Mouse (Mus musculus) embryonic facial prominence, embryonic 11.5 days (tissue): ENCODE measurements around the gene Rnf215. TPM values are rescaled to one million over a fixed set of nuclear protein-coding genes. Genes with fewer than 3 reads are reported as not detected.
A peak's percentile ranks its signal among the peaks of the same experiment; 100 is the strongest.
"Not testable (repeated sequence)": the region's sequence is repeated elsewhere in the genome, so short reads cannot be mapped to it uniquely, and the experiment has no call there.

ENCODE experiments used
- ATAC-seq: fragments of 200-750 bp; cut with Nextera tagmentation; replicated peaks from 2 replicates; pipeline ENCODE4 v1.8.0; 2017; ENCODE audit warnings: low read depth; ENCODE audit not compliant: insufficient number of reproducible peaks, low FRiP score, low TSS enrichment
- DNase-seq: peaks from one replicate; pipeline ENCODE4 v3.0.0-alpha.2; 2015; ENCODE audit warnings: low spot score
- H3K27ac ChIP-seq: fragments of 300-500 bp; sonication (generic); replicated peaks from 2 replicates; pipeline ENCODE4 v1.5.1; 2014; ENCODE audit warnings: mild to moderate bottlenecking, low read depth, low read length, control low read depth
- H3K27me3 ChIP-seq: fragments of 300-500 bp; sonication (generic); 2 replicates; pipeline ENCODE4 v1.6.1; 2014; ENCODE audit warnings: mild to moderate bottlenecking, low read length, moderate library complexity, mixed read lengths; ENCODE audit not compliant: control insufficient read depth, insufficient read depth
- H3K36me3 ChIP-seq: fragments of 300-500 bp; sonication (generic); replicated peaks from 2 replicates; pipeline ENCODE4 v1.6.1; 2014; ENCODE audit warnings: low read depth, mild to moderate bottlenecking, low read length, moderate library complexity, mixed read lengths; ENCODE audit not compliant: control insufficient read depth, insufficient read depth
- H3K4me1 ChIP-seq: fragments of 300-500 bp; sonication (generic); 2 replicates; pipeline ENCODE4 v1.6.1; 2014; ENCODE audit warnings: low read length, mixed read lengths; ENCODE audit not compliant: control insufficient read depth, insufficient read depth
- H3K4me2 ChIP-seq: fragments of 300-500 bp; sonication (generic); 2 replicates; pipeline ENCODE4 v1.6.1; 2014; ENCODE audit warnings: low read depth, mild to moderate bottlenecking, control low read depth, low read length, moderate library complexity
- H3K4me3 ChIP-seq: fragments of 300-500 bp; sonication (generic); 2 replicates; pipeline ENCODE4 v1.5.1; 2014; ENCODE audit warnings: low read depth, low read length, control low read depth
- H3K9ac ChIP-seq: fragments of 300-500 bp; sonication (generic); replicated peaks from 2 replicates; pipeline ENCODE4 v1.6.1; 2014; ENCODE audit warnings: mild to moderate bottlenecking, control low read depth, low read length
- H3K9me3 ChIP-seq: fragments of 300-500 bp; sonication (generic); replicated peaks from 2 replicates; pipeline ENCODE4 v1.6.1; 2016; ENCODE audit warnings: mild to moderate bottlenecking, low read length, inconsistent platforms, mixed read lengths; ENCODE audit not compliant: control insufficient read depth
- WGBS: fragments of 180-500 bp; shearing (Covaris S2); extraction: QIAGEN DNeasy Blood & Tissue Kit; methylation state at CpG from one replicate; pipeline ENCODE4 v1.1.7; 2014; 5-methylcytosine and 5-hydroxymethylcytosine counted together
- polyA plus RNA-seq: library from polyadenylated mRNA; unstranded; fragments of >200 nt; fragmentation: Nextera tagmentation; extraction: Ambion mirVana; gene quantifications from 2 replicates; pipeline ENCODE4 v1.2.1, GENCODE M21; 2014

Gene Rnf215
- polyA plus RNA-seq, 1 experiment from 2014 or later = 26.4 TPM

- Histone ChIP-seq H3K36me3 (peaks cover 62% of the 10 kb centered on the region), H3K27ac (no peak overlapping the region), H3K4me2 (no peak overlapping the region), H3K27me3 (no peaks in the 10 kb centered on the region), H3K4me1 (no peaks in the 10 kb centered on the region), H3K4me3 (no peak overlapping the region), H3K9ac (no peak overlapping the region), H3K9me3 (no peaks in the 10 kb centered on the region)
- ATAC-seq (no peak), DNase-seq (no peak)
- WGBS = 82% methylated on average over 4 of the region's 4 CpGs
Measured at GRCm38 (mm10) chr11:4177716-4178115, 42.7 kb downstream of the Rnf215 start.

- no peak overlapping the region for H3K4me3 ChIP-seq
- no peak for DNase-seq
- WGBS = 14% methylated on average over 1 of the region's 1 CpGs
- H3K27me3 ChIP-seq = no peaks in the 10 kb centered on the region
- no peak for ATAC-seq
- no peak overlapping the region for H3K9ac ChIP-seq
- H3K27ac ChIP-seq = no peak overlapping the region
- H3K9me3 ChIP-seq = no peaks in the 10 kb centered on the region
- H3K36me3 ChIP-seq = peaks cover 31% of the 10 kb centered on the region
- no peaks in the 10 kb centered on the region for H3K4me1 ChIP-seq
- H3K4me2 ChIP-seq = no peak overlapping the region
Measured at GRCm38 (mm10) chr11:4182061-4182460, 47.1 kb downstream of the Rnf215 start.

GRCm38 (mm10) chr11:4183511-4183910, 48.5 kb downstream of the Rnf215 start:
- Histone ChIP-seq H3K9me3 (no peaks in the 10 kb centered on the region), H3K4me3 (no peak overlapping the region), H3K27me3 (no peaks in the 10 kb centered on the region), H3K27ac (no peak overlapping the region), H3K4me2 (no peak overlapping the region), H3K9ac (no peak overlapping the region), H3K36me3 (peaks cover 20% of the 10 kb centered on the region), H3K4me1 (no peaks in the 10 kb centered on the region; the same call in 1 of the 2 replicates)
- no peak for ATAC-seq
- DNase-seq = no peak

DNA sequence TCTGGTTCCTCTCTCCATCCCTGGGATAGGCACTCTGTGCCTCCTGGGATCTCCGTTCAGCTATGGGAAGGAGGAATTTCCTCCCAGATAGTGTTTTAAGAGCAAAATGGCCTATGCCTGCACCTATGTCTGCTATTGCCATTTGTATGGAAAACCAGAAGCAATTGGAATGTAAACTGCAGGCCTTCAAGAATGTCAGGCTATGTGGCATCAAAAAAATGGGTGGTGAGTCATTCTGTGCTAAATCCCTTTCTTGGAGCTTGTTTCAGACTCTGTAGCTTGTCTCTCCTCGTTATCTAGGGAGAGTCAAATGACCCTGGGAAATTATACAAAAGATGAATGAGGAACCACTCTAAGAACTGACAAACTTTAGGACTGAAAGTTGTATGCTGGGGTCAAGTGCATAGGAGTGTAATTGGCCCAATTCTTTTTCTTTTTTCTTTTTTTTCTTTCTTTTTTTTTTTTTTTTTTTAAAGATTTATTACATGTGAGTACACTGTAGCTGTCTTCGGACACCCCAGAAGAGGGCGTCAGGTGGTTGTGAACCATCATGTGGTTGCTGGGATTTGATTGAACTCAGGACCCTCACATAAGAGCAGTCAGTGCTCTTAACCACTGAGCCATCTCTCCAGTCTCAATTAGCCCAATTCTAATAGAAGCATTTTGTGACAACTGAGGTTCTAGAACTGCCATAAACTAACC, 49.4 kb downstream of the Rnf215 start:
- WGBS = 75% methylated on average over 4 of the region's 4 CpGs
- DNase-seq = no peak
- Histone ChIP-seq H3K9ac (no peak overlapping the region), H3K4me1 (no peaks in the 10 kb centered on the region; the same call in 1 of the 2 replicates), H3K27me3 (no peaks in the 10 kb centered on the region), H3K36me3 (peaks cover 11% of the 10 kb centered on the region), H3K27ac (no peak overlapping the region), H3K4me3 (no peak overlapping the region), H3K9me3 (no peaks in the 10 kb centered on the region), H3K4me2 (no peak overlapping the region)
- ATAC-seq = no peak

DNA sequence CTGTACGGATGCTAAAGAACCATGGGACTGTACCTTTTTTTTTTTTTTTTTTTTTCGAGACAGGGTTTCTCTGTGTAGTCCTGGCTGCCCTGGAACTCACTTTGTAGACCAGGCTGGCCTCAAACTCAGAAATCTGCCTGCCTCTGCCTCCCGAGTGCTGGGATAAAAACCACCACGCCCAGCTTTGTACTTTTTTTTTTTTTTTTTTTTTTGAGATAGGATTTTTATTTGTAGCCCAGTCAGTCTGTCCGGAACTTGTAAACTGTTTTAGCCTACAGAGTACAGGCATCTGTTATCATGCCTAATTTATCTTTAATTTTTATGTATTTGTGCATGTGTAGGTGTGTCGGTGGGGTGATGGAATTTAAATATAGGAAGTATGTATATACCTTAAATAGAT, 50.5 kb downstream of the Rnf215 start:
- not testable (repeated sequence) for H3K36me3 ChIP-seq, H3K27me3 ChIP-seq, DNase-seq, H3K9ac ChIP-seq, H3K27ac ChIP-seq, H3K4me3 ChIP-seq, ATAC-seq, H3K9me3 ChIP-seq, H3K4me2 ChIP-seq, H3K4me1 ChIP-seq
- WGBS = 87% methylated on average over 6 of the region's 6 CpGs

GRCm38 (mm10) chr11:4186486-4187317, 51.7 kb downstream of the Rnf215 start, which contains the start of gene Tbc1d10a:
TSS of gene Tbc1d10a (plus strand) at chr11:4186789.
- under 1% methylated on average over 47 of the region's 71 CpGs for WGBS
- Histone ChIP-seq H3K4me3 (peak within 1 kb of the TSS; percentile 83), H3K4me2 (peak within 1 kb of the TSS; percentile 90), H3K9ac (peak within 1 kb of the TSS; percentile 87), H3K36me3 (no peaks in the 10 kb centered on the region; the same call in 1 of the 2 replicates), H3K4me1 (no peaks in the 10 kb centered on the region; the same call in none of the 2 replicates), H3K9me3 (no peaks in the 10 kb centered on the region), H3K27me3 (no peaks in the 10 kb centered on the region), H3K27ac (no peak within 1 kb of the TSS)
- peak; percentile 99 for ATAC-seq
- DNase-seq = peak; percentile 99

GRCm38 (mm10) chr11:4187318-4187700, 52.3 kb downstream of the Rnf215 start:
- 15% methylated on average over 9 of the region's 9 CpGs for WGBS
- peak overlapping the region; percentile 83 for H3K4me3 ChIP-seq
- H3K9me3 ChIP-seq = no peaks in the 10 kb centered on the region
- peak overlapping the region; percentile 87 for H3K9ac ChIP-seq
- H3K27me3 ChIP-seq = no peaks in the 10 kb centered on the region
- DNase-seq (no peak), ATAC-seq (no peak; the same call in 1 of the 2 replicates)
- H3K27ac ChIP-seq = no peak overlapping the region
- peak overlapping the region; percentile 90 for H3K4me2 ChIP-seq
- H3K4me1 ChIP-seq = no peaks in the 10 kb centered on the region; the same call in none of the 2 replicates
- H3K36me3 ChIP-seq = no peaks in the 10 kb centered on the region

DNA sequence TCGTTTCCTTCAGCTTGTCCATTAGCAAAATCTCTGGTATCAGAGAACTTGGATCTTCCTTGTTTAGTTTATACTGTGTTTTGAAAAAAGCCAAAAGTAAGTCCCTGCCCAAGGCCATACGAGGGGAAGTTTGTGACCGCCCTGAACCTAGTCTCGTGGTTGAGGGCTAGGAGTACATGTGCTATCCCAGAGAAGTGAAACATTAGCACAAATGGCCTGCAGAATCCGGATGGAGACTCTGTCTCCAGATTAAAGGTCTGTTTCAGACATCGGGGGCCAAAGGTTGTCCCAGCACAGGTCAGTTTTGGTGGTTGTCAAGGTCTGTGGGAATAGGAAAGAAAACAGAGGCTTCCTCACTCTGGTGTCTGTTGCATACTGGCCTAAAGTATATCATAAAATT, 54.2 kb downstream of the Rnf215 start:
- no peaks in the 10 kb centered on the region for H3K36me3 ChIP-seq
- no peak overlapping the region for H3K27ac ChIP-seq
- H3K4me3 ChIP-seq = no peak overlapping the region
- H3K27me3 ChIP-seq = no peaks in the 10 kb centered on the region
- no peaks in the 10 kb centered on the region for H3K9me3 ChIP-seq
- DNase-seq (no peak), ATAC-seq (no peak)
- H3K9ac ChIP-seq = no peak overlapping the region
- H3K4me1 ChIP-seq = no peaks in the 10 kb centered on the region; the same call in none of the 2 replicates
- WGBS = 86% methylated on average over 6 of the region's 6 CpGs
- H3K4me2 ChIP-seq = no peak overlapping the region
